Mouse (Mus musculus): ENCODE data around the gene Hint3.

DNA sequence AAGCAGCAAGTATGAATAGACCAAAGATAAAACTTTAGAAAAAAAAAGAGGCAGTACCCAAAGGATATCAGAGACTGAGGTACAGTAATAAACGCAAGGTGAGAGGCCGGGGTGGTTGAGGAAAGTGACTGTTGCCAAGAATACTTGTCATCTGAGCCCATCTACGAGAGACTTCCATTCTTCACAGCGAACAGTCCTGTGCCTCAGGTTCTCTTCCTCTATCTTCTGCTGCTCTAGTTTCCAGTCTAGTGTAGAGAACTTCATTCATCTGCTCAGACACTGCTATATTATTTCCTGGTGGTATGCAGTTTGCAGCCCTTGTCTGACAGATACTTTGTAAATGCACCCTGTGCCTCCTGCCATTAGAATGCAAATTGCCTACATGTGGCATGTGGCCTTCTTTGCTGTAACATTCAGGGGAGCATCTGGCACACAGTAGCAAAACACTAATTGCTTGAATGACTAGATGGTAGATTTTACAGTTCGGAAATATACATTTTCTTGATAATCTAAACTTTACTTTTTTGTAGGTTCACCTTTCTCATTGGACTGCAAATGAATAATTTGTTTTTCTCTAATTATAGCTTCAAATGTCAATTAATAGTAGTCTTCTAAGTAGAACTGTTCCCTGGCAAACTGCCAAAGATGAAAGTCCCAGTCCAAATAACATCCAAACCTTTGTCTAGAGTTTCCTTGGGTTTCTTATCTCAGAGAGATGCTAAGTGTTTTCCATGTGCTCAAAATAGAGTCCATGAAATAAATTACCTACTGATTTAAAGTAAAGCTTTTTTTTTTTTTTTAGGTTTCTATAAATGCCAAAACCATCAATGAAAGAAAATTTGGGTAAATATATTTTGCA is 5.0 kb downstream of the Hint3 start:
- TF ChIP-seq CTCF (IDR thresholded peaks at IDR 0.05; ENCODE audit: low read depth) (no peak), EP300 (IDR thresholded peaks at IDR 0.05; ENCODE audit: low read depth) (no peak)

Measured in liver, postnatal 0 days (tissue).